Mouse (Mus musculus) intestine, embryonic 15.5 days (tissue): Measurements from ENCODE around the gene Tomm34. TPM values are rescaled to one million over a fixed set of nuclear protein-coding genes. Genes with fewer than 3 reads are reported as not detected.
"Not testable (repeated sequence)": the region's sequence is repeated elsewhere in the genome, so short reads cannot be mapped to it uniquely, and the experiment has no call there.

Experiments used
- ATAC-seq: fragments of 200-750 bp; cut with Nextera tagmentation; 2 replicates; pipeline ENCODE4 v1.8.0; 2017; ENCODE audit warnings: moderate TSS enrichment, moderate library complexity
- H3K27ac ChIP-seq: fragments of 300-500 bp; sonication (generic); 2 replicates; pipeline ENCODE4 v1.5.1; 2015; ENCODE audit warnings: mild to moderate bottlenecking, inconsistent platforms
- H3K27me3 ChIP-seq: fragments of 300-500 bp; sonication (generic); replicated peaks from 2 replicates; pipeline ENCODE4 v1.6.1; 2015; ENCODE audit warnings: inconsistent platforms
- H3K36me3 ChIP-seq: fragments of 300-500 bp; sonication (generic); 2 replicates; pipeline ENCODE4 v1.6.1; 2015; ENCODE audit warnings: inconsistent platforms
- H3K4me1 ChIP-seq: fragments of 300-500 bp; sonication (generic); replicated peaks from 2 replicates; pipeline ENCODE4 v1.6.1; 2015; ENCODE audit warnings: inconsistent platforms
- H3K4me2 ChIP-seq: fragments of 300-500 bp; sonication (generic); replicated peaks from 2 replicates; pipeline ENCODE4 v1.6.1; 2015; ENCODE audit warnings: mild to moderate bottlenecking, inconsistent platforms
- H3K4me3 ChIP-seq: fragments of 300-500 bp; sonication (generic); replicated peaks from 2 replicates; pipeline ENCODE4 v1.5.1; 2015; ENCODE audit warnings: inconsistent platforms
- H3K9ac ChIP-seq: fragments of 300-500 bp; sonication (generic); 2 replicates; pipeline ENCODE4 v1.6.1; 2015; ENCODE audit warnings: inconsistent platforms
- H3K9me3 ChIP-seq: fragments of 300-500 bp; sonication (generic); 2 replicates; pipeline ENCODE4 v1.6.1; 2016; ENCODE audit warnings: inconsistent platforms
- WGBS: fragments of 180-500 bp; shearing (Covaris S2); methylation state at CpG from one replicate; pipeline ENCODE4 v1.1.7; 2015; 5-methylcytosine and 5-hydroxymethylcytosine counted together
- polyA plus RNA-seq: library from polyadenylated mRNA; unstranded; fragments of >200 nt; fragmentation: Nextera tagmentation; extraction: Ambion mirVana; gene quantifications from 2 replicates; pipeline ENCODE4 v1.2.1, GENCODE M21; 2015

Gene Tomm34
- polyA plus RNA-seq, 1 experiment from 2014 or later = 55.4 TPM

GRCm38 (mm10) chr2:164073918-164074578, 3.1 kb upstream of the Tomm34 start:
- H3K36me3 ChIP-seq = no peaks in the 10 kb centered on the region
- H3K27ac ChIP-seq = peak overlapping the region; percentile 70
- no peaks in the 10 kb centered on the region for H3K9me3 ChIP-seq
- peak overlapping the region; percentile 81 for H3K9ac ChIP-seq
- WGBS = under 1% methylated on average over 48 of the region's 48 CpGs
- peaks cover 13% of the 10 kb centered on the region; the same call in 1 of the 2 replicates for H3K4me1 ChIP-seq
- ATAC-seq = peak; percentile 88
- no peaks in the 10 kb centered on the region for H3K27me3 ChIP-seq
- peak overlapping the region; percentile 82 for H3K4me2 ChIP-seq
- H3K4me3 ChIP-seq = peak overlapping the region; percentile 95

GRCm38 (mm10) chr2:164073120-164073519, 2.2 kb upstream of the Tomm34 start:
- 83% methylated on average over 7 of the region's 7 CpGs for WGBS
- no peak overlapping the region for H3K4me2 ChIP-seq
- no peak overlapping the region for H3K4me3 ChIP-seq
- H3K9ac ChIP-seq = no peak overlapping the region
- H3K4me1 ChIP-seq = peaks cover 16% of the 10 kb centered on the region; the same call in 1 of the 2 replicates
- no peaks in the 10 kb centered on the region for H3K36me3 ChIP-seq
- 0 out of 2 replicates have a peak overlapping the region, but pooled peaks have one; percentile 9 for H3K27ac ChIP-seq
- no peak for ATAC-seq
- H3K27me3 ChIP-seq = no peaks in the 10 kb centered on the region
- H3K9me3 ChIP-seq = no peaks in the 10 kb centered on the region

- 80% methylated on average over 2 of the region's 2 CpGs for WGBS
These were observed 1.1 kb upstream of the Tomm34 start for GRCm38 (mm10) chr2:164072109-164072508.

GRCm38 (mm10) chr2:164071437-164071820, 460 bp upstream of the Tomm34 start:
- H3K36me3 ChIP-seq, H3K9me3 ChIP-seq, H3K27me3 ChIP-seq, H3K27ac ChIP-seq, H3K4me3 ChIP-seq: not testable (repeated sequence)
- Histone ChIP-seq H3K4me1 (peaks cover 16% of the 10 kb centered on the region; the same call in 1 of the 2 replicates), H3K4me2 (peak overlapping the region; percentile 89), H3K9ac (0 out of 2 replicates have a peak overlapping the region, but pooled peaks have one; percentile 94)
- WGBS = 76% methylated on average over 11 of the region's 11 CpGs
- ATAC-seq = peak; percentile 0; the same call in 1 of the 2 replicates

More at GRCm38 (mm10) chr2:164072109-164072508, 1.1 kb upstream of the Tomm34 start:
- Histone ChIP-seq H3K4me1 (peaks cover 16% of the 10 kb centered on the region; the same call in 1 of the 2 replicates), H3K9me3 (no peaks in the 10 kb centered on the region), H3K27ac (no peak overlapping the region), H3K9ac (no peak overlapping the region), H3K4me2 (no peak overlapping the region), H3K27me3 (no peaks in the 10 kb centered on the region), H3K4me3 (no peak overlapping the region), H3K36me3 (no peaks in the 10 kb centered on the region)
- no peak for ATAC-seq

- under 1% methylated on average over 45 of the region's 45 CpGs for WGBS
- Histone ChIP-seq H3K9ac (peak within 1 kb of the TSS; percentile 94), H3K27ac (peak within 1 kb of the TSS; percentile 85), H3K4me3 (peak within 1 kb of the TSS; percentile 99), H3K4me1 (peaks cover 13% of the 10 kb centered on the region; the same call in 1 of the 2 replicates), H3K27me3 (no peaks in the 10 kb centered on the region), H3K36me3 (peaks cover 9% of the 10 kb centered on the region; the same call in 1 of the 2 replicates), H3K9me3 (no peaks in the 10 kb centered on the region), H3K4me2 (peak within 1 kb of the TSS; percentile 89)
- peak; percentile 6 for ATAC-seq
These were observed 716 bp downstream of the Tomm34 start, which contains the start of gene Stk4 for GRCm38 (mm10) chr2:164070142-164070764. Gene Stk4, plus strand, starts transcription at chr2:164070322.

- Histone ChIP-seq H3K36me3 (peaks cover 57% of the 10 kb centered on the region), H3K27me3 (no peaks in the 10 kb centered on the region), H3K4me1 (no peaks in the 10 kb centered on the region), H3K4me3 (no peak overlapping the region), H3K9me3 (no peaks in the 10 kb centered on the region), H3K4me2 (no peak overlapping the region), H3K27ac (no peak overlapping the region), H3K9ac (no peak overlapping the region)
- 84% methylated on average over 8 of the region's 8 CpGs for WGBS
- no peak for ATAC-seq
These were observed 11.2 kb downstream of the Tomm34 start for GRCm38 (mm10) chr2:164059634-164060235.

GRCm38 (mm10) chr2:164054671-164055070, 16.3 kb downstream of the Tomm34 start:
- no peak overlapping the region for H3K9ac ChIP-seq
- no peak overlapping the region for H3K4me3 ChIP-seq
- no peak overlapping the region for H3K4me2 ChIP-seq
- H3K27ac ChIP-seq = no peak overlapping the region
- ATAC-seq = no peak
- no peaks in the 10 kb centered on the region for H3K27me3 ChIP-seq
- H3K9me3 ChIP-seq = no peaks in the 10 kb centered on the region
- H3K36me3 ChIP-seq = peaks cover 35% of the 10 kb centered on the region
- whole genome bisulfite sequencing = 91% methylated on average over 8 of the region's 8 CpGs
- no peaks in the 10 kb centered on the region for H3K4me1 ChIP-seq

GRCm38 (mm10) chr2:164053767-164054166, 17.2 kb downstream of the Tomm34 start:
- Histone ChIP-seq H3K4me1 (no peaks in the 10 kb centered on the region), H3K36me3 (peaks cover 26% of the 10 kb centered on the region), H3K4me2 (no peak overlapping the region), H3K27ac (no peak overlapping the region), H3K9me3 (no peaks in the 10 kb centered on the region), H3K9ac (no peak overlapping the region), H3K27me3 (no peaks in the 10 kb centered on the region), H3K4me3 (no peak overlapping the region)
- no peak for ATAC-seq
- WGBS = 87% methylated on average over 8 of the region's 8 CpGs

GRCm38 (mm10) chr2:164047197-164047690, 23.7 kb downstream of the Tomm34 start:
- ATAC-seq = peak; percentile 93
- peak overlapping the region; percentile 33 for H3K4me3 ChIP-seq
- no peaks in the 10 kb centered on the region for H3K9me3 ChIP-seq
- H3K27me3 ChIP-seq = no peaks in the 10 kb centered on the region
- under 1% methylated on average over 13 of the region's 16 CpGs for WGBS
- H3K4me1 ChIP-seq = no peaks in the 10 kb centered on the region
- peak overlapping the region; percentile 60 for H3K4me2 ChIP-seq
- no peaks in the 10 kb centered on the region; the same call in 1 of the 2 replicates for H3K36me3 ChIP-seq
- no peak overlapping the region for H3K27ac ChIP-seq
- peak overlapping the region; percentile 20; the same call in 1 of the 2 replicates for H3K9ac ChIP-seq

GRCm38 (mm10) chr2:164041523-164041922, 29.4 kb downstream of the Tomm34 start:
- peaks cover 5% of the 10 kb centered on the region; the same call in 1 of the 2 replicates for H3K4me1 ChIP-seq
- no peaks in the 10 kb centered on the region for H3K9me3 ChIP-seq
- ATAC-seq = peak; percentile 72
- 62% methylated on average over 2 of the region's 2 CpGs for WGBS
- H3K4me2 ChIP-seq = no peak overlapping the region
- no peak overlapping the region for H3K27ac ChIP-seq
- H3K4me3 ChIP-seq = no peak overlapping the region
- no peak overlapping the region for H3K9ac ChIP-seq
- H3K36me3 ChIP-seq = no peaks in the 10 kb centered on the region
- no peaks in the 10 kb centered on the region for H3K27me3 ChIP-seq

- Histone ChIP-seq H3K9ac (no peak overlapping the region), H3K4me3 (no peak overlapping the region), H3K27me3 (no peaks in the 10 kb centered on the region), H3K36me3 (no peaks in the 10 kb centered on the region), H3K27ac (no peak overlapping the region), H3K4me1 (peaks cover 5% of the 10 kb centered on the region; the same call in 1 of the 2 replicates), H3K4me2 (no peak overlapping the region), H3K9me3 (no peaks in the 10 kb centered on the region)
- no peak for ATAC-seq
- 84% methylated on average over 6 of the region's 6 CpGs for WGBS
These were observed 30.0 kb downstream of the Tomm34 start for GRCm38 (mm10) chr2:164040949-164041348.

GRCm38 (mm10) chr2:164038407-164039028, 32.5 kb downstream of the Tomm34 start:
- ATAC-seq = no peak
- no peaks in the 10 kb centered on the region for H3K27me3 ChIP-seq
- H3K4me1 ChIP-seq = peaks cover 5% of the 10 kb centered on the region; the same call in 1 of the 2 replicates
- 97% methylated on average over 1 of the region's 1 CpGs for WGBS
- H3K36me3 ChIP-seq = no peaks in the 10 kb centered on the region
- H3K9me3 ChIP-seq = no peaks in the 10 kb centered on the region
- H3K27ac ChIP-seq = no peak overlapping the region
- no peak overlapping the region for H3K4me3 ChIP-seq
- no peak overlapping the region for H3K4me2 ChIP-seq
- H3K9ac ChIP-seq = no peak overlapping the region
